Mouse (Mus musculus): ENCODE measurements around the gene Slc8a2. TPM values are rescaled to one million over a fixed set of nuclear protein-coding genes. Genes with fewer than 3 reads are reported as not detected.
A peak's percentile ranks its signal among the peaks of the same experiment; 100 is the strongest.

Slc8a2 gene
- polyA plus RNA-seq, 1 experiment, result 34.0 TPM

- TF ChIP-seq CTCF (IDR thresholded peaks at IDR 0.05; ENCODE audit: borderline replicate concordance, extremely low read depth, insufficient read depth, insufficient read length), result no peak
- TF ChIP-seq POLR2A (IDR thresholded peaks at IDR 0.05; ENCODE audit: borderline replicate concordance, extremely low read depth, insufficient read depth, insufficient read length, poor library complexity, severe bottlenecking), result no peak
- DNase-seq (ENCODE audit: low read depth), result no peak
Measured at GRCm38 (mm10) chr7:16150191-16151145, 20.8 kb downstream of the Slc8a2 start.

- peak; percentile 87 for DNase-seq (ENCODE audit: low read depth)
Measured at GRCm38 (mm10) chr7:16153522-16153921, 23.9 kb downstream of the Slc8a2 start.

GRCm38 (mm10) chr7:16155132-16155872 is 25.7 kb downstream of the Slc8a2 start:
- TF ChIP-seq CTCF (IDR thresholded peaks at IDR 0.05; ENCODE audit: borderline replicate concordance, extremely low read depth, insufficient read depth, insufficient read length) (no peak), POLR2A (IDR thresholded peaks at IDR 0.05; ENCODE audit: borderline replicate concordance, extremely low read depth, insufficient read depth, insufficient read length, poor library complexity, severe bottlenecking) (no peak)
- DNase-seq (ENCODE audit: low read depth), result peak; percentile 65

More at GRCm38 (mm10) chr7:16153522-16153921, 23.9 kb downstream of the Slc8a2 start:
- TF ChIP-seq POLR2A (IDR thresholded peaks at IDR 0.05; ENCODE audit: borderline replicate concordance, extremely low read depth, insufficient read depth, insufficient read length, poor library complexity, severe bottlenecking) (no peak), CTCF (IDR thresholded peaks at IDR 0.05; ENCODE audit: borderline replicate concordance, extremely low read depth, insufficient read depth, insufficient read length) (peak; percentile 87)

DNA sequence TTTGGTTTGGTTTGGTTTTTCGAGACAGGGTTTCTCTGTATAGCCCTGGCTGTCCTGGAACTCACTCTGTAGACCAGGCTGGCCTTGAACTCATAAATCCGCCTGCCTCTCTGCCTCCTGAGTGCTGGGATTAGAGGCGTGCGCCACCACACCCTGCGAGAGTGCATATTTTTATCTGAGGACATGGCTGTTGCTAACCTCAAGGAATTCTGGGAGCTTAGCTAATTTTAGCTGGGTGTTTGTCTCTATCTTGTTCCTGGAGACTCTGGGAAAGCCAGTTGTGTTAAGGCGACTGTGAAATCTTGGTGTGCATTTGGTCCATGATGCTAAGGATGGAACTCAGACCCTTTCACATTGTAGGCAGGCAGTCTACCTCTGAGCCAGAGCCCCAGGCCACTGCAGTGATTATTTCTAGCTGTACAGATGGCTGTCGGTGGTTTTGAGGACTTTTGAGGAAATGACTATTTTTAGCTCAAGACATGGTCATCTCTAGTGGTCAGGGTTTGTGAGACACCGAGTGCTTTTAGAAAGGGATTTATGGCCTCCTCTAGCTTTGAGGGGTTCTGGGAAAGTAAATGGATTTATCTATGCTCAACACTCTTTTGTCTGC is 26.6 kb downstream of the Slc8a2 start:
- TF ChIP-seq CTCF (IDR thresholded peaks at IDR 0.05; ENCODE audit: borderline replicate concordance, extremely low read depth, insufficient read depth, insufficient read length) (no peak), POLR2A (IDR thresholded peaks at IDR 0.05; ENCODE audit: borderline replicate concordance, extremely low read depth, insufficient read depth, insufficient read length, poor library complexity, severe bottlenecking) (no peak)

DNA sequence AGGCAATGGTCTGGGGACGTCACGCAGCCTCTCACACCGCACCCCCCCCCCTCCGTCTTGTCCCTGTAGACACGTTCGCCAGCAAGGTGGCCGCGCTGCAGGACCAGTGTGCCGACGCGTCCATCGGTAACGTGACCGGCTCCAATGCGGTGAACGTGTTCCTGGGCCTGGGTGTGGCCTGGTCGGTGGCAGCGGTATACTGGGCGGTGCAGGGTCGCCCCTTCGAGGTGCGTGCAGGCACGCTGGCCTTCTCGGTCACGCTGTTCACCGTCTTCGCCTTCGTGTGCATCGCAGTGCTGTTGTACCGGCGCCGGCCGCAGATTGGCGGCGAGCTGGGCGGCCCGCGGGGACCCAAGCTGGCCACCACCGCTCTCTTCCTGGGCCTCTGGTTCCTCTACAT is 29.1 kb downstream of the Slc8a2 start:
- TF ChIP-seq CTCF (IDR thresholded peaks at IDR 0.05; ENCODE audit: borderline replicate concordance, extremely low read depth, insufficient read depth, insufficient read length) (no peak), POLR2A (IDR thresholded peaks at IDR 0.05; ENCODE audit: borderline replicate concordance, extremely low read depth, insufficient read depth, insufficient read length, poor library complexity, severe bottlenecking) (no peak)
- DNase-seq (ENCODE audit: low read depth), result no peak

More for the DNA sequence above, 26.6 kb downstream of the Slc8a2 start:
- no peak for DNase-seq (ENCODE audit: low read depth)

DNA sequence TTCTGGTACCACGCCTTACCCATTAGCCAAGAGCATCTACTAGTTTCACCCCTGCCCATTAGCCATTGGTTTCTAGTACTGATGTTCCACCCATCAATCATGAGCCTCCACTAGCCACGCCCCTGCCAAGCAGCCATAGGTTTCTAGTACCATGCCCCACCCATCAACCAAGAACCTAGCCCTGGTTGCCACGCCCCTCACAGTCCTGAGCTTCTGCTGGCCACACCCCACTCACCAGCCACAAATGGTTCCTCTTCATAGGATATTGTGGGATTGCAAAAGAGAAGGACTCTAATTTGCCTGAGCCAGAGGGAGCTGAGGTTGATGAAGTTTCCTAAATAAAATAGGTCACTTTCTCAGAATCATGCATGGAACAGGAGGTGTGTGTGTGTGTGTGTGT is 31.1 kb downstream of the Slc8a2 start:
- DNase-seq (ENCODE audit: low read depth), result no peak
- TF ChIP-seq POLR2A (IDR thresholded peaks at IDR 0.05; ENCODE audit: borderline replicate concordance, extremely low read depth, insufficient read depth, insufficient read length, poor library complexity, severe bottlenecking), result no peak
- no peak for TF ChIP-seq CTCF (IDR thresholded peaks at IDR 0.05; ENCODE audit: borderline replicate concordance, extremely low read depth, insufficient read depth, insufficient read length)

DNA sequence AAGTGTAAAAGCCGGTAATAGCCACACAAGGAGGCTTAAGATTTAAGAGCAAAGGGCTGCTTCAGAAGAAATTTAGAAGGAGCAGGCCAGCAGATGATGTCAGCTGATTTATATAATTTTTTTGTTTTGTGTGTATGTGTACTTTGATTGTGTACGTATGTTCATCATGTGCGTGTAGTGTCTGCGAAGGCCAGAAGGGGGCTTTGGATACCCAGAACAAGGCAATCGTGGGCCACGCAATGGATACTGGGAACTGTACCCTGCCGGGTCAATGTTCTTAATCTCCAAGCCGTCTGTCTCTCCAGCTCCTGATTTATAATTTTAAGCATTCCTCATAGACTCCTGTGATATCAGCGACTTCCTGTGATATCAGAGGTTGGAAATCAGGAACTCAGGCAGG is 31.7 kb downstream of the Slc8a2 start:
- DNase-seq (ENCODE audit: low read depth), result no peak
- TF ChIP-seq POLR2A (IDR thresholded peaks at IDR 0.05; ENCODE audit: borderline replicate concordance, extremely low read depth, insufficient read depth, insufficient read length, poor library complexity, severe bottlenecking) (no peak), CTCF (IDR thresholded peaks at IDR 0.05; ENCODE audit: borderline replicate concordance, extremely low read depth, insufficient read depth, insufficient read length) (no peak; the same call in 1 of the 2 replicates)

DNA sequence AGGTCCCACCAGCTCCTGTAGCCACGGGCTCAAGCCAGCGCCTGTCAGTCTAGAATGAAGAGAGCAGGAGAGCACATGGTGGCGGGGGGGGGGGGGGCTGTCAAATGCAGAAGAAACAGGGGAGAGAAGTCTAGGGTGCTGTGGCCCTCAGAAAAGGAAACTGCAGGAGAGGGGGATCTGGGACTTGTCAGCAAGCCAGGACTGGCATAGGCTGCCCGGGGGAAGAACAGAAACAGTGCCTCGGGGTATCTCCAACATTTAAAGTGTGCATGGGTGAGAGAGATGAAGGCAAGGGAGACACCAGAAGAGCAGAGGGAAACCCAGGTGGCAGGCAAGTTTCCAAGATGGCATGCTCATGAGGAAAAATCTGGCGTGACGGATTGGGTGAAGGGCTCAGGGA is 32.4 kb downstream of the Slc8a2 start:
- DNase-seq (ENCODE audit: low read depth), result peak; percentile 25
- no peak for TF ChIP-seq POLR2A (IDR thresholded peaks at IDR 0.05; ENCODE audit: borderline replicate concordance, extremely low read depth, insufficient read depth, insufficient read length, poor library complexity, severe bottlenecking)
- no peak for TF ChIP-seq CTCF (IDR thresholded peaks at IDR 0.05; ENCODE audit: borderline replicate concordance, extremely low read depth, insufficient read depth, insufficient read length)

GRCm38 (mm10) chr7:16172141-16172581 is 42.5 kb downstream of the Slc8a2 start:
- peak; percentile 53 for DNase-seq (ENCODE audit: low read depth)
- no peak for TF ChIP-seq CTCF (IDR thresholded peaks at IDR 0.05; ENCODE audit: borderline replicate concordance, extremely low read depth, insufficient read depth, insufficient read length)
- TF ChIP-seq POLR2A (IDR thresholded peaks at IDR 0.05; ENCODE audit: borderline replicate concordance, extremely low read depth, insufficient read depth, insufficient read length, poor library complexity, severe bottlenecking), result no peak

GRCm38 (mm10) chr7:16172586-16173140 is 43.0 kb downstream of the Slc8a2 start:
- DNase-seq (ENCODE audit: low read depth), result no peak
- TF ChIP-seq CTCF (IDR thresholded peaks at IDR 0.05; ENCODE audit: borderline replicate concordance, extremely low read depth, insufficient read depth, insufficient read length) (no peak), POLR2A (IDR thresholded peaks at IDR 0.05; ENCODE audit: borderline replicate concordance, extremely low read depth, insufficient read depth, insufficient read length, poor library complexity, severe bottlenecking) (no peak)

Measured in brain, embryonic 14.5 days (tissue).